Mouse (Mus musculus): ENCODE results near the gene Hnrnph3. TPM values are rescaled to one million over a fixed set of nuclear protein-coding genes. Genes with fewer than 3 reads are reported as not detected.
A peak's percentile ranks its signal among the peaks of the same experiment; 100 is the strongest.

Hnrnph3 gene
- total RNA-seq, 2 experiments from 2014 or later, result 23.4 to 31.2 TPM

GRCm38 (mm10) chr10:63032956-63033355 is 8.9 kb upstream of the Hnrnph3 start:
- no peak for ATAC-seq (ENCODE audit: poor library complexity, severe bottlenecking)

GRCm38 (mm10) chr10:63032267-63032666 is 8.2 kb upstream of the Hnrnph3 start:
- ATAC-seq (ENCODE audit: poor library complexity, severe bottlenecking), result no peak

- no peak for ATAC-seq (ENCODE audit: poor library complexity, severe bottlenecking)
Measured at GRCm38 (mm10) chr10:63028396-63028795, 4.4 kb upstream of the Hnrnph3 start.

GRCm38 (mm10) chr10:63027376-63028161 is 3.6 kb upstream of the Hnrnph3 start:
- no peak for ATAC-seq (ENCODE audit: poor library complexity, severe bottlenecking)

- ATAC-seq (ENCODE audit: poor library complexity, severe bottlenecking), result no peak
Measured at GRCm38 (mm10) chr10:63026795-63027160, 2.8 kb upstream of the Hnrnph3 start.

- no peak for ATAC-seq (ENCODE audit: poor library complexity, severe bottlenecking)
Measured at GRCm38 (mm10) chr10:63026156-63026794, 2.3 kb upstream of the Hnrnph3 start.

- no peak for ATAC-seq (ENCODE audit: poor library complexity, severe bottlenecking)
Measured at GRCm38 (mm10) chr10:63025491-63026011, 1.5 kb upstream of the Hnrnph3 start.

GRCm38 (mm10) chr10:63025016-63025415 is 999 bp upstream of the Hnrnph3 start:
- ATAC-seq (ENCODE audit: poor library complexity, severe bottlenecking), result no peak

GRCm38 (mm10) chr10:63024580-63024910 is 528 bp upstream of the Hnrnph3 start:
- 0 out of 2 replicates have a peak, but pooled peaks have one; percentile 22 for ATAC-seq (ENCODE audit: poor library complexity, severe bottlenecking)

GRCm38 (mm10) chr10:63023121-63023748 is 782 bp downstream of the Hnrnph3 start:
- ATAC-seq (ENCODE audit: poor library complexity, severe bottlenecking), result peak; percentile 36

- ATAC-seq (ENCODE audit: poor library complexity, severe bottlenecking), result no peak
Measured at GRCm38 (mm10) chr10:63022541-63023120, 1.4 kb downstream of the Hnrnph3 start.

- ATAC-seq (ENCODE audit: poor library complexity, severe bottlenecking), result no peak
Measured at GRCm38 (mm10) chr10:63021702-63022101, 2.3 kb downstream of the Hnrnph3 start.

GRCm38 (mm10) chr10:63019304-63019703 is 4.7 kb downstream of the Hnrnph3 start:
- no peak for ATAC-seq (ENCODE audit: poor library complexity, severe bottlenecking)

- no peak for ATAC-seq (ENCODE audit: poor library complexity, severe bottlenecking)
Measured at GRCm38 (mm10) chr10:63014168-63014567, 9.8 kb downstream of the Hnrnph3 start.

GRCm38 (mm10) chr10:63013476-63013875 is 10.5 kb downstream of the Hnrnph3 start:
- ATAC-seq (ENCODE audit: poor library complexity, severe bottlenecking), result no peak

- no peak for ATAC-seq (ENCODE audit: poor library complexity, severe bottlenecking)
Measured at GRCm38 (mm10) chr10:63011556-63011955, 12.5 kb downstream of the Hnrnph3 start.

- no peak for ATAC-seq (ENCODE audit: poor library complexity, severe bottlenecking)
Measured at GRCm38 (mm10) chr10:63010268-63010667, 13.7 kb downstream of the Hnrnph3 start.

GRCm38 (mm10) chr10:63008193-63008592 is 15.8 kb downstream of the Hnrnph3 start:
- no peak for ATAC-seq (ENCODE audit: poor library complexity, severe bottlenecking)

- ATAC-seq (ENCODE audit: poor library complexity, severe bottlenecking), result no peak
Measured at GRCm38 (mm10) chr10:63004556-63004955, 19.5 kb downstream of the Hnrnph3 start.

GRCm38 (mm10) chr10:63003252-63003651 is 20.8 kb downstream of the Hnrnph3 start:
- no peak for ATAC-seq (ENCODE audit: poor library complexity, severe bottlenecking)

GRCm38 (mm10) chr10:63000584-63000983 is 23.4 kb downstream of the Hnrnph3 start:
- no peak for ATAC-seq (ENCODE audit: poor library complexity, severe bottlenecking)
